Mouse (Mus musculus): Measurements from ENCODE around the gene Gabbr2. TPM values are rescaled to one million over a fixed set of nuclear protein-coding genes. Genes with fewer than 3 reads are reported as not detected.
A peak's percentile ranks its signal among the peaks of the same experiment; 100 is the strongest.

Gene Gabbr2
- polyA plus RNA-seq, 1 experiment from 2014 or later: 0.04 TPM

GRCm38 (mm10) chr4:46632465-46632864 is 359.2 kb downstream of the Gabbr2 start:
- no peaks in the 10 kb centered on the region for H3K36me3 ChIP-seq (ENCODE audit: control insufficient read depth, insufficient read depth, low read length)
- H3K4me2 ChIP-seq (replicated peaks; ENCODE audit: low read depth): no peak overlapping the region
- DNase-seq (ENCODE audit: low spot score) (no peak), ATAC-seq (ENCODE audit: low FRiP score, low TSS enrichment) (no peak)
- no peaks in the 10 kb centered on the region for H3K4me1 ChIP-seq (replicated peaks; ENCODE audit: control insufficient read depth, insufficient read depth)
- H3K4me3 ChIP-seq (ENCODE audit: low read depth, low read length): no peak overlapping the region
- whole genome bisulfite sequencing: 56% methylated on average over 2 of the region's 2 CpGs
- H3K27ac ChIP-seq (replicated peaks): no peak overlapping the region
- no peaks in the 10 kb centered on the region for H3K27me3 ChIP-seq (ENCODE audit: control insufficient read depth, insufficient read depth, low read length)
- H3K9me3 ChIP-seq (ENCODE audit: control insufficient read depth, low read length): no peaks in the 10 kb centered on the region
- TF ChIP-seq EP300 (optimal IDR thresholded peaks at IDR 0.05): no peak
- TF ChIP-seq CTCF (IDR thresholded peaks at IDR 0.05; ENCODE audit: low read depth): no peak
- no peak overlapping the region for H3K9ac ChIP-seq (ENCODE audit: low read length)

- 69% methylated on average over 9 of the region's 9 CpGs for WGBS
- Histone ChIP-seq H3K4me3 (ENCODE audit: low read depth, low read length) (no peak overlapping the region), H3K27ac (replicated peaks) (no peak overlapping the region), H3K4me1 (replicated peaks; ENCODE audit: control insufficient read depth, insufficient read depth) (no peaks in the 10 kb centered on the region), H3K9ac (ENCODE audit: low read length) (no peak overlapping the region), H3K9me3 (ENCODE audit: control insufficient read depth, low read length) (no peaks in the 10 kb centered on the region), H3K36me3 (ENCODE audit: control insufficient read depth, insufficient read depth, low read length) (no peaks in the 10 kb centered on the region), H3K27me3 (ENCODE audit: control insufficient read depth, insufficient read depth, low read length) (no peaks in the 10 kb centered on the region), H3K4me2 (replicated peaks; ENCODE audit: low read depth) (no peak overlapping the region)
- no peak for ATAC-seq (ENCODE audit: low FRiP score, low TSS enrichment)
- TF ChIP-seq CTCF (IDR thresholded peaks at IDR 0.05; ENCODE audit: low read depth) (peak; percentile 30; the same call in 1 of the 2 replicates), EP300 (optimal IDR thresholded peaks at IDR 0.05) (no peak)
- peak; percentile 30 for DNase-seq (ENCODE audit: low spot score)
These were observed 361.3 kb downstream of the Gabbr2 start for GRCm38 (mm10) chr4:46630390-46630789.

- WGBS: 22% methylated on average over 9 of the region's 9 CpGs
- Histone ChIP-seq H3K4me1 (replicated peaks; ENCODE audit: control insufficient read depth, insufficient read depth) (no peaks in the 10 kb centered on the region), H3K9ac (ENCODE audit: low read length) (no peak overlapping the region), H3K36me3 (ENCODE audit: control insufficient read depth, insufficient read depth, low read length) (no peaks in the 10 kb centered on the region), H3K27ac (replicated peaks) (no peak overlapping the region), H3K27me3 (ENCODE audit: control insufficient read depth, insufficient read depth, low read length) (no peaks in the 10 kb centered on the region), H3K9me3 (ENCODE audit: control insufficient read depth, low read length) (no peaks in the 10 kb centered on the region), H3K4me3 (ENCODE audit: low read depth, low read length) (no peak overlapping the region), H3K4me2 (replicated peaks; ENCODE audit: low read depth) (no peak overlapping the region)
- TF ChIP-seq CTCF (IDR thresholded peaks at IDR 0.05; ENCODE audit: low read depth) (no peak), EP300 (optimal IDR thresholded peaks at IDR 0.05) (no peak)
- peak; percentile 51; the same call in 1 of the 2 replicates for ATAC-seq (ENCODE audit: low FRiP score, low TSS enrichment)
- DNase-seq (ENCODE audit: low spot score): peak; percentile 73
These were observed 362.8 kb downstream of the Gabbr2 start for GRCm38 (mm10) chr4:46628873-46629272.

- H3K27ac ChIP-seq (replicated peaks): no peak overlapping the region
- H3K4me2 ChIP-seq (replicated peaks; ENCODE audit: low read depth): no peak overlapping the region
- H3K4me1 ChIP-seq (replicated peaks; ENCODE audit: control insufficient read depth, insufficient read depth): no peaks in the 10 kb centered on the region
- no peaks in the 10 kb centered on the region for H3K36me3 ChIP-seq (ENCODE audit: control insufficient read depth, insufficient read depth, low read length)
- no peaks in the 10 kb centered on the region for H3K27me3 ChIP-seq (ENCODE audit: control insufficient read depth, insufficient read depth, low read length)
- no peak overlapping the region for H3K9ac ChIP-seq (ENCODE audit: low read length)
- H3K4me3 ChIP-seq (ENCODE audit: low read depth, low read length): no peak overlapping the region
- TF ChIP-seq CTCF (IDR thresholded peaks at IDR 0.05; ENCODE audit: low read depth) (no peak), EP300 (optimal IDR thresholded peaks at IDR 0.05) (no peak)
- 80% methylated on average over 11 of the region's 11 CpGs for WGBS
- DNase-seq (ENCODE audit: low spot score) (no peak), ATAC-seq (ENCODE audit: low FRiP score, low TSS enrichment) (no peak)
- no peaks in the 10 kb centered on the region for H3K9me3 ChIP-seq (ENCODE audit: control insufficient read depth, low read length)
These were observed 363.6 kb downstream of the Gabbr2 start for GRCm38 (mm10) chr4:46628081-46628480.

GRCm38 (mm10) chr4:46625101-46625500 is 366.6 kb downstream of the Gabbr2 start:
- no peaks in the 10 kb centered on the region for H3K9me3 ChIP-seq (ENCODE audit: control insufficient read depth, low read length)
- H3K4me1 ChIP-seq (replicated peaks; ENCODE audit: control insufficient read depth, insufficient read depth): no peaks in the 10 kb centered on the region
- H3K27ac ChIP-seq (replicated peaks): no peak overlapping the region
- 81% methylated on average over 10 of the region's 10 CpGs for WGBS
- TF ChIP-seq CTCF (IDR thresholded peaks at IDR 0.05; ENCODE audit: low read depth): no peak
- no peak for TF ChIP-seq EP300 (optimal IDR thresholded peaks at IDR 0.05)
- DNase-seq (ENCODE audit: low spot score): no peak
- no peaks in the 10 kb centered on the region for H3K36me3 ChIP-seq (ENCODE audit: control insufficient read depth, insufficient read depth, low read length)
- no peak for ATAC-seq (ENCODE audit: low FRiP score, low TSS enrichment)
- no peak overlapping the region for H3K4me3 ChIP-seq (ENCODE audit: low read depth, low read length)
- H3K27me3 ChIP-seq (ENCODE audit: control insufficient read depth, insufficient read depth, low read length): no peaks in the 10 kb centered on the region
- H3K9ac ChIP-seq (ENCODE audit: low read length): no peak overlapping the region
- H3K4me2 ChIP-seq (replicated peaks; ENCODE audit: low read depth): no peak overlapping the region

- Histone ChIP-seq H3K36me3 (ENCODE audit: control insufficient read depth, insufficient read depth, low read length) (no peaks in the 10 kb centered on the region), H3K27me3 (ENCODE audit: control insufficient read depth, insufficient read depth, low read length) (no peaks in the 10 kb centered on the region), H3K9me3 (ENCODE audit: control insufficient read depth, low read length) (no peaks in the 10 kb centered on the region), H3K9ac (ENCODE audit: low read length) (no peak overlapping the region), H3K4me3 (ENCODE audit: low read depth, low read length) (no peak overlapping the region), H3K27ac (replicated peaks) (no peak overlapping the region), H3K4me2 (replicated peaks; ENCODE audit: low read depth) (no peak overlapping the region), H3K4me1 (replicated peaks; ENCODE audit: control insufficient read depth, insufficient read depth) (no peaks in the 10 kb centered on the region)
- DNase-seq (ENCODE audit: low spot score) (no peak), ATAC-seq (ENCODE audit: low FRiP score, low TSS enrichment) (peak; percentile 15; the same call in 1 of the 2 replicates)
- WGBS: 57% methylated on average over 5 of the region's 5 CpGs
- no peak for TF ChIP-seq CTCF (IDR thresholded peaks at IDR 0.05; ENCODE audit: low read depth)
- TF ChIP-seq EP300 (optimal IDR thresholded peaks at IDR 0.05): no peak
These were observed 368.7 kb downstream of the Gabbr2 start for GRCm38 (mm10) chr4:46623007-46623406.

Data from stomach, postnatal 0 days (tissue).